Mouse (Mus musculus) hindbrain, embryonic 15.5 days (tissue): Measurements from ENCODE around the gene Rere. TPM values are rescaled to one million over a fixed set of nuclear protein-coding genes. Genes with fewer than 3 reads are reported as not detected.

Source experiments
- ATAC-seq: fragments of 200-750 bp; cut with Nextera tagmentation; 2 replicates; pipeline ENCODE4 v1.8.0; 2017; ENCODE audit warnings: low read depth, moderate number of reproducible peaks, moderate TSS enrichment; ENCODE audit not compliant: low FRiP score
- H3K27ac ChIP-seq: fragments of 300-500 bp; sonication (generic); replicated peaks from 2 replicates; pipeline ENCODE4 v1.5.1; 2015; ENCODE audit warnings: mild to moderate bottlenecking, inconsistent platforms
- H3K27me3 ChIP-seq: fragments of 300-500 bp; sonication (generic); 2 replicates; pipeline ENCODE4 v1.6.1; 2015; ENCODE audit warnings: control low read depth, inconsistent platforms
- H3K36me3 ChIP-seq: fragments of 300-500 bp; sonication (generic); 2 replicates; pipeline ENCODE4 v1.6.1; 2015; ENCODE audit warnings: control low read depth, inconsistent platforms
- H3K4me1 ChIP-seq: fragments of 300-500 bp; sonication (generic); replicated peaks from 2 replicates; pipeline ENCODE4 v1.6.1; 2015; ENCODE audit warnings: control low read depth, inconsistent platforms
- H3K4me2 ChIP-seq: fragments of 300-500 bp; sonication (generic); 2 replicates; pipeline ENCODE4 v1.6.1; 2015; ENCODE audit warnings: moderate library complexity, mild to moderate bottlenecking, inconsistent platforms
- H3K4me3 ChIP-seq: fragments of 300-500 bp; sonication (generic); 2 replicates; pipeline ENCODE4 v1.5.1; 2015; ENCODE audit warnings: mild to moderate bottlenecking, inconsistent platforms
- H3K9ac ChIP-seq: fragments of 300-500 bp; sonication (generic); 2 replicates; pipeline ENCODE4 v1.6.1; 2015; ENCODE audit warnings: inconsistent platforms
- H3K9me3 ChIP-seq: fragments of 300-500 bp; sonication (generic); 2 replicates; pipeline ENCODE4 v1.6.1; 2016; ENCODE audit warnings: control low read depth, inconsistent platforms
- WGBS: fragments of 180-500 bp; shearing (Covaris S2); methylation state at CpG from one replicate; pipeline ENCODE4 v1.1.7; 2015; 5-methylcytosine and 5-hydroxymethylcytosine counted together
- polyA plus RNA-seq: library from polyadenylated mRNA; unstranded; fragments of >200 nt; fragmentation: Nextera tagmentation; extraction: Ambion mirVana; gene quantifications from 2 replicates; pipeline ENCODE4 v1.2.1, GENCODE M21; 2015

Gene Rere
- polyA plus RNA-seq, 1 experiment from 2014 or later = 32.5 TPM

DNA sequence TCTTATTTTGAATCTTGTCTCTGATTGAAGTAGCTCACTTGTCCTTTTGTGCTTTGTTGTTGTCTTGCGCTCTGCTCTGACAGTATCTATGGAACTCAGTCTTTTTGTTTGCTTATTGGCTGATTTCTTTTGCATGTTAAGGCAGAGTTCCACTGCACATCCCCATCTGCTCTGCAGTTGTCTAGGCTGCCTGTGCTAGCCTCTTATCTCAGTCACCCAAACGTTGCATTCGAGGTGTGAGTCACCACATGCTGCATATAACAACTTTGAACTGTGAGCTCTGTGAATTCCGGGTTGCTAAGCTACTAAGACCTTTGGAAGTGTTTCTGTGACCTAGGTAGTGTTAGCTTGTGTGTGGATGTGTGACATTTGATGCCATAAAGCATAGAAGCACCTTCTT is 235.9 kb downstream of the Rere start:
- ATAC-seq = no peak
- Histone ChIP-seq H3K27me3 (no peaks in the 10 kb centered on the region), H3K4me3 (no peak overlapping the region), H3K4me2 (no peak overlapping the region), H3K4me1 (peaks cover 8% of the 10 kb centered on the region; the same call in 1 of the 2 replicates), H3K9ac (no peak overlapping the region), H3K36me3 (0 out of 2 replicates have a peak, but pooled peaks cover 6% of the 10 kb centered on the region), H3K27ac (0 out of 2 replicates have a peak overlapping the region, but pooled peaks have one; percentile 13), H3K9me3 (no peaks in the 10 kb centered on the region)
- WGBS = 51% methylated on average over 4 of the region's 4 CpGs

DNA sequence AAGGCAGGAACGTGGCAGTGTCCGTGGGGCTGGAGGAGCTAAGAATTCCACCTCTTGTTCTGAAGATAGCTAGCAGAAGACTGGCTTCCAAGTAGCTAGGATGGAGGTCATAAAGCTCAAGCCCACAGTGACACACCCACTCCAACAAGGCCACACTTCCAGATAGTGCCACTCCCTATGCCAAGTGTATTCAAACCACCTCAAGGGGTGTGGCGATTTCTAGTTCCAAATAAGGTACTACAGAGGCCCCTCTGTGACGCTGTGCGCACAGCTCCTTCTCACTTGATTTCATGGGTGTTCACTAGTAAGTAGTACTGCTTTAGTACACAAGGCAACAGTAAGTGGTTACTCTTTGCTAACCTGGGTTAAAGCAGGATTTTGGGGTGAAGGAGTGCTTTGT is 237.4 kb downstream of the Rere start:
- H3K4me3 ChIP-seq = no peak overlapping the region
- H3K9ac ChIP-seq = no peak overlapping the region
- no peak overlapping the region for H3K4me2 ChIP-seq
- H3K27me3 ChIP-seq = no peaks in the 10 kb centered on the region
- peaks cover 12% of the 10 kb centered on the region; the same call in 1 of the 2 replicates for H3K4me1 ChIP-seq
- WGBS = 97% methylated on average over 5 of the region's 5 CpGs
- H3K36me3 ChIP-seq = 0 out of 2 replicates have a peak, but pooled peaks cover 6% of the 10 kb centered on the region
- no peaks in the 10 kb centered on the region for H3K9me3 ChIP-seq
- H3K27ac ChIP-seq = no peak overlapping the region
- no peak for ATAC-seq

DNA sequence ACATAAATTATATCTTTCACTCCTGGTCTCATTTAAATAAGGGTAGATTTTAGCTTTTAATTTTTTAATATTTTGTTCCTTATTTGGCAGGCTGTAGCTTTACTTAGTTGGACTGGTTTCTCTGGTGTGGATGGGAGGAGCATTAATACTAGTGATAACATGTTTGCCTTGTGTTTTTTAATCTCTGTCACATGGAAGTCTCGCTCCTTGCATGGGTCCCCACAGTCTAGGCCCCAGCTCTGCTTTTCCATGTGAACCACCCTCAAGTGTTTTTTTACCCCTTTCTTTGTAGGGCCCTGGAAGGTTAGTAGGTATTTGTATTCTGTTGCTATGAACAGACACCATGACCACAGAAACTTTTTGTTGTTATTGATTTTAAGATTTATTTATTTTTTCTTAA is 238.6 kb downstream of the Rere start:
- Histone ChIP-seq H3K4me1 (peaks cover 12% of the 10 kb centered on the region; the same call in 1 of the 2 replicates), H3K27ac (no peak overlapping the region), H3K9ac (no peak overlapping the region), H3K9me3 (no peaks in the 10 kb centered on the region), H3K27me3 (no peaks in the 10 kb centered on the region), H3K4me2 (no peak overlapping the region), H3K4me3 (no peak overlapping the region), H3K36me3 (0 out of 2 replicates have a peak, but pooled peaks cover 6% of the 10 kb centered on the region)
- WGBS = 88% methylated on average over 1 of the region's 1 CpGs
- no peak for ATAC-seq

DNA sequence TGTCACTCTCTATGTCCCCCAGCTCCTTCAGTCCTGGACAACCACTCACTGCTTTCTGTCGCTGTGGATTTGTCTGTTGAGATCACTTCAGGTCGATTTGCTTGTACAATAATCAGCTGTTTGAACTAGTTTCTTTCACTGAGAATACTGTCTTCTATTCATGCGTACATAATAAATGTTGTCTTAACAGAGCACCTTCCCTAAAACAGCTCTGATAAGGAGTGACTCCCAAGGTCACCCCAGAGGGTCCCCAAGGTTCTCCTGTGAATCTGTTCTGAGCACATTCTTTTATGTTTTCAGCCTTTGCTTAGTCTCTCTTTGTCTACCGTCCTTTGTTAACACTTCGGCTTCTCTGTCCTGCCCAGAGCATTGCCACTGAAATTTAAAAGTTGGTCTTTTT is 241.0 kb downstream of the Rere start:
- ATAC-seq = no peak
- Histone ChIP-seq H3K27ac (no peak overlapping the region), H3K4me1 (peaks cover 15% of the 10 kb centered on the region), H3K4me2 (no peak overlapping the region), H3K4me3 (no peak overlapping the region), H3K36me3 (0 out of 2 replicates have a peak, but pooled peaks cover 6% of the 10 kb centered on the region), H3K9me3 (no peaks in the 10 kb centered on the region), H3K9ac (no peak overlapping the region), H3K27me3 (no peaks in the 10 kb centered on the region)
- 63% methylated on average over 5 of the region's 5 CpGs for WGBS

DNA sequence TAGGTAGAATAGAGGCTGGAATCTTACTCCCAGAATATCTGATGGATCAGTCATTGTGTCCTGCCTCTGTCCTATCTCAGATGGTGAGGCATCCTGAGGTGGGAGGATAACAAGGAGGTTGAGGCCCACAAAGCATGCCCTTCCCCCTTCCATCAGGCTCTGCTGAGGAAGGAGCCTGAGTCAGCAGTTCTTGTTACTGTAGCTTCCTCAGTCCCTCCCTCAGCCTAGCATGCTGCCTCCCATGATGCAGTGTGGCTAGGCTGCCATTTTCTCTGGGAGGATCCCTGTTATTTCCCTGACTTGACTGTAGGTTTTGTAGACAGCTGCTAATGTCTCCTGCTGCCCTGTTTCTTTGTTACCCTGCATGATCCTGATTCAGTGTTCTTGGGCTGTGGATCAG is 241.9 kb downstream of the Rere start:
- no peak overlapping the region for H3K4me2 ChIP-seq
- peak overlapping the region; percentile 1; the same call in 1 of the 2 replicates for H3K27ac ChIP-seq
- no peaks in the 10 kb centered on the region for H3K9me3 ChIP-seq
- H3K4me1 ChIP-seq = peaks cover 13% of the 10 kb centered on the region
- no peaks in the 10 kb centered on the region for H3K27me3 ChIP-seq
- 0 out of 2 replicates have a peak, but pooled peaks cover 6% of the 10 kb centered on the region for H3K36me3 ChIP-seq
- no peak overlapping the region for H3K4me3 ChIP-seq
- no peak for ATAC-seq
- H3K9ac ChIP-seq = no peak overlapping the region

DNA sequence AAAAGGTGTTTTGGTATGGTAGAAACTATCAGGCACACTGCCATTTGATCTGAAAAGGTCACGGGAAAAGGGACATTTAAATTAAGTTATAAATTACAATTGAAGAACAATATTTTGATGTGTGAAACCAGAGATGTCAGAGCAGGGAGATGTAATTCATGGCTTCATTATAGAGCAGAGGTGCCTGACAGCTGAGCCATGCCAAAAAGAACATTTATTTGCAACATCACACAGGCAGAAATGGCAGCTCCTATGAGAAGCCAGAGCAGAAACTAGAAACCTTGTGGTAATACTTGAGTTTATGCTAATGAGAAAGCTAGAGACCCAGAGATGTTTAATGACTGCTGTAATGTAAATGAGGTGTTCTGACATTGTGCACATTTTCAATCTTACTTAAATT is 244.8 kb downstream of the Rere start:
- no peaks in the 10 kb centered on the region for H3K9me3 ChIP-seq
- H3K27ac ChIP-seq = peak overlapping the region; percentile 53; the same call in 1 of the 2 replicates
- ATAC-seq = no peak
- no peaks in the 10 kb centered on the region for H3K27me3 ChIP-seq
- peaks cover 13% of the 10 kb centered on the region for H3K4me1 ChIP-seq
- H3K4me2 ChIP-seq = no peak overlapping the region
- 0 out of 2 replicates have a peak, but pooled peaks cover 3% of the 10 kb centered on the region for H3K36me3 ChIP-seq
- no peak overlapping the region for H3K4me3 ChIP-seq
- 66% methylated on average over 1 of the region's 1 CpGs for WGBS
- H3K9ac ChIP-seq = no peak overlapping the region

DNA sequence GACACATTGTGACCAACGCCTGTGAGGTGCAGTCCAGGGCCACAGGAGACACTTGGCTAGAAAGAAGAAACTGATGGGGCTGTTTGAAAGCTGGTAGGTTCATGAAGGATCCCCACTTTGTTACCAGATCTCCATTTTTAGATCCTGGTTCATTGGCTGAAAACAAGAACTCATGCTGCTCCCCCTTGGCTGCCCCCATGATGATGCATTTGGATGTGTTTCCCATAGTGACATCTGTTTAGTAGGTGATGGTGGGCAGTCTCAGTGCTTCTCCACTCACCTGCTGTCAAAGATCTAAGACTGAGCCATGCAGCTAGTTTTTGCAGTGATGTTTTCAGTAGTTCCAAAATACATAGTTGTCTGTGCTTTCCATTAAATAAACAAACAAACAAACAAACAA is 247.0 kb downstream of the Rere start:
- no peaks in the 10 kb centered on the region for H3K9me3 ChIP-seq
- no peak overlapping the region for H3K4me3 ChIP-seq
- WGBS = 94% methylated on average over 1 of the region's 1 CpGs
- H3K27me3 ChIP-seq = no peaks in the 10 kb centered on the region
- H3K9ac ChIP-seq = no peak overlapping the region
- no peak overlapping the region for H3K4me2 ChIP-seq
- H3K4me1 ChIP-seq = peaks cover 11% of the 10 kb centered on the region
- H3K27ac ChIP-seq = no peak overlapping the region
- H3K36me3 ChIP-seq = 0 out of 2 replicates have a peak, but pooled peaks cover 3% of the 10 kb centered on the region
- no peak for ATAC-seq

DNA sequence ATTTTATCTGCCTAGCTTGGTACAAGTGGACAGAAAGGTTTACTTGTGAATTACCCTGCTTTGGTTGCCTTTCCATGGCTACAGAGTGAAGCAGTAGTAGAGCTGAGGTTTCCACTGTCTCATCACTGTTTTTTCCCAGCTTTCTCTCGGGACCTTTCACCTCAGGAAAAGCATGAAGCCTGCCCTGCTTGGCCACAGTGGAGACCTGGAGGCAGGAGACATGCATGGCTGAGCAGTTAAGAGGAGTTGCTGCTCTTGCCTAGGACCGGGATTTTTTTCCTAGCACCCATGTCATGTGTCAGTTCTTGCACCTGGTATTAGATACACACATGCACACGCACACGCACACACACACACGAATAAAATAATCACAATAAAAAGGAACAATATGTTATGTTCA is 247.4 kb downstream of the Rere start:
- Histone ChIP-seq H3K4me1 (peaks cover 9% of the 10 kb centered on the region), H3K9ac (no peak overlapping the region), H3K36me3 (0 out of 2 replicates have a peak, but pooled peaks cover 3% of the 10 kb centered on the region), H3K27me3 (no peaks in the 10 kb centered on the region), H3K4me3 (no peak overlapping the region), H3K4me2 (no peak overlapping the region), H3K9me3 (no peaks in the 10 kb centered on the region), H3K27ac (no peak overlapping the region)
- WGBS = 84% methylated on average over 5 of the region's 5 CpGs
- no peak for ATAC-seq

DNA sequence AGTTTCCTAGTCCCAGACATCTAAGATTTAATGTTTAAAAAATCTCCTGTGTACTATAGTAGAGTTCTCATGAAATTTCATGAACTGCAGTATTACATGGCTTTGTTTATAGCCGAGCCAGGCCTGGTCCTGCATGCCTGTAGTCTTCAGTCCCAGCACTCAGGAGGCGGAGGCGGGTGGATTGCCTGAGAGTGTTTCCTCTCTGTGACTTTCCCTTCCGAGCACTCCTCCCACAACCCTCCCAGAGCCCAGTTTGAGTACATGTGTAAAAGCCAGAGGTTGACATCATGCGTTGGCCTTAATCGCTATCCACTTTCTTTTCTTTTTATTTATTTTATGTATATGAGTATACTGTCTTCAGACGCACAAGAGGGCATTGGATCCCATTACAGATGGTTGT is 250.4 kb downstream of the Rere start:
- Histone ChIP-seq H3K4me1 (peaks cover 5% of the 10 kb centered on the region), H3K27ac (no peak overlapping the region), H3K27me3 (no peaks in the 10 kb centered on the region), H3K36me3 (peaks cover 14% of the 10 kb centered on the region; the same call in 1 of the 2 replicates), H3K4me3 (no peak overlapping the region), H3K9ac (no peak overlapping the region), H3K4me2 (no peak overlapping the region), H3K9me3 (no peaks in the 10 kb centered on the region)
- 67% methylated on average over 7 of the region's 7 CpGs for WGBS
- peak; percentile 28; the same call in 1 of the 2 replicates for ATAC-seq

DNA sequence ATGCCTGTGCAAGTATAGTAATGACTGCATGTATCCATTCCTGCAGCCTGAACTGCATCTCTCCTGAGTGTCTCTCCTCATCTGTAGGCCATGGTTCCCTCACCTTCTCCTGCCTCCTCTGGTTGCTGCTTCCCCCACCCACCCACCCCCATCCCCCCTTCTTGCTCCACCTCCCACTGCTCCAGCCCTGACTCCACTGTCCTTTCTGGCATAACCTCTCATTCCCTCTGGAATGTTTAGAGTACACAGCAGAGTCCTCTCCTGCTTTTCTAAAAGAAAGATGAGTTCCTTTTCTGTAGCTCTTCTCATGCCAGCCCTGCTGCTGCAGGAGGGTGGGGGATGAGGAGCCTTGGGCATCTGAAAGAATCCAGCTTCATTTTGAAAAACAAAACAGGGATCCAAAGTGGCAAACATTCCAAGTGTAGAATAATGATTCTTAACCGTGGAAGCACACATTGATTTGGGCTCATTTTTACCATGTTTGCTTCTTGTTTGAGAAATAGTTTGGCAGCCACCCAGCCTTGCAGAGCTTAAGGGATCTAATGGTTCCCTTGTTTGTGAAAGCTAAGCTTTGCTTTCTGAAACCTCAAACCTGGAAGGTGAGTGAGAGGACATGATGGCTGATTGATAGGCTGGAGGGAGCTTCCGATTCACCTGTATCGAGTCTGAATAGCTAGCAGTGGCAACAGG is 255.5 kb downstream of the Rere start:
- WGBS = 76% methylated on average over 3 of the region's 3 CpGs
- peaks cover 24% of the 10 kb centered on the region for H3K36me3 ChIP-seq
- no peak overlapping the region for H3K9ac ChIP-seq
- ATAC-seq = no peak
- H3K4me3 ChIP-seq = no peak overlapping the region
- H3K9me3 ChIP-seq = no peaks in the 10 kb centered on the region
- peaks cover 20% of the 10 kb centered on the region for H3K4me1 ChIP-seq
- H3K27me3 ChIP-seq = no peaks in the 10 kb centered on the region
- no peak overlapping the region for H3K4me2 ChIP-seq
- peak overlapping the region; percentile 62 for H3K27ac ChIP-seq

DNA sequence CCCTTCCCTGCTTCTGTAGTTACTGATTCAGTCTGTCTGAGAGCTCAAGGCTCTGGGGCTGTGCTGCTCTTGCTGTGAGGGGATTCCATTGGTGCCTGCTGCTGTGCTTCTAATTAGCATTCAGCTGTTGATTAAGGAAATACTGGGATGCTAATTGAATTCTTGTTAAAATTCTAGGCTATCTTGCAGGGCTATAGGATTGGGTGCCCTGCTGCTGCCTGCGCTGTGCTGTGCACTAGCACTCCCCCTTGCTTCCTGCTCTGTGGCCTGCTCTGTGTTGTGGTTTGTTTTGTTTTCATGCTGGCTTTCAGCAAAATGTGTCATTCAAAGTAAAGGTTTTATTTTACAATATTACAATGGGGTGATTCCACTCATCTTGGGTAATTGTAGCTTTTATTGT is 258.4 kb downstream of the Rere start:
- WGBS = 29% methylated on average over 1 of the region's 1 CpGs
- H3K27ac ChIP-seq = peak overlapping the region; percentile 64
- no peaks in the 10 kb centered on the region for H3K27me3 ChIP-seq
- H3K9ac ChIP-seq = no peak overlapping the region
- H3K4me3 ChIP-seq = no peak overlapping the region
- peaks cover 26% of the 10 kb centered on the region for H3K4me1 ChIP-seq
- no peaks in the 10 kb centered on the region for H3K9me3 ChIP-seq
- peaks cover 22% of the 10 kb centered on the region for H3K36me3 ChIP-seq
- H3K4me2 ChIP-seq = no peak overlapping the region
- peak; percentile 85 for ATAC-seq

DNA sequence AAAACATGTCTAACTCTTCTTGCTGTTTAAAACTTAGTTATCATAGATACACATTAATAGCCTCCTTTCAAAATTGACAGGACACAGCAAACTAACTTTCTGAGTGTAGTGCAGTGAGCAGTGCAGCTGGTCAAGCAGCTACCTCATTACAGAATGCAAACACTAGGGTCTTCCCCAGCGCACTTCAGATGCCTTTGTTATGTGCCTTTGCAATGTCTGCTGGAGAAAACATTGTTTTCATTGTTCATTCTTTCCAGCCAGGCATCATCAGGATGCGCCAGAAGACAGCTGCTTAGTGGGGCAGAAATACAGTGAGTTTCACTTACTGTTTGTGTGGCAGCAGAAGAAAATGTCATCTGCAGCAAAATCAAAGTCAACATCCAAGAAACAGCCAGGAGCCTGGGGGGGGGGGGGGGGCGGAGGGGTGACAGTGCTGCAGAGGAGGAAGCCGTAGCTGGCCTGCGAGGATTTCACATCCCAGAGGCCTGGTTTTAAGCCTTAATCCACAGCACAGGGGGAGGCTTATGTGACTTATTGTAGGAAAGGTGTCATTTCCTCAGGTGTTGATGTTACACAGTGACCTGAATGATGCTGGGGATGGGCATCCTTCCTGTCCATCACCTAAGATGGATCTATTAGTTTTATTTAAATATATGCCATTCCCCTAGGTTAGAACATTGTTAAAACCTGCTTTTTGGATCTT is 259.1 kb downstream of the Rere start:
- H3K27ac ChIP-seq = peak overlapping the region; percentile 62
- peaks cover 17% of the 10 kb centered on the region for H3K36me3 ChIP-seq
- H3K4me3 ChIP-seq = no peak overlapping the region
- 15% methylated on average over 5 of the region's 5 CpGs for WGBS
- H3K27me3 ChIP-seq = no peaks in the 10 kb centered on the region
- H3K9me3 ChIP-seq = no peaks in the 10 kb centered on the region
- no peak overlapping the region for H3K9ac ChIP-seq
- ATAC-seq = no peak
- H3K4me2 ChIP-seq = no peak overlapping the region
- H3K4me1 ChIP-seq = peaks cover 26% of the 10 kb centered on the region
